Mouse (Mus musculus): ENCODE measurements around the gene Lrrc31. TPM values are rescaled to one million over a fixed set of nuclear protein-coding genes. Genes with fewer than 3 reads are reported as not detected.

The Lrrc31 gene
- total RNA-seq, 2 experiments from 2014 or later: not detected

- no peak for DNase-seq (ENCODE audit: low spot score in 2 of 2)
- intact Hi-C loops (cut with DNase I): loop anchor here (10.0 kb wide), 1 partner anchor 437 kb away; no protein-coding TSS in a partner anchor
These were observed 1.8 kb downstream of the Lrrc31 start for GRCm38 (mm10) chr3:30697891-30698290.

GRCm38 (mm10) chr3:30696346-30696745, 3.3 kb downstream of the Lrrc31 start:
- peak; percentile 24 to 47 for DNase-seq (ENCODE audit: low spot score in 2 of 2)
- intact Hi-C loops (cut with DNase I): loop anchor here (10.0 kb wide), 1 partner anchor 438 kb away; no protein-coding TSS in a partner anchor

- intact Hi-C loops (cut with DNase I): loop anchor here (10.0 kb wide), 1 partner anchor 439 kb away; no protein-coding TSS in a partner anchor
These were observed 4.0 kb downstream of the Lrrc31 start for GRCm38 (mm10) chr3:30695661-30696060.

GRCm38 (mm10) chr3:30690976-30691375, 8.7 kb downstream of the Lrrc31 start:
- intact Hi-C loops (cut with DNase I): loop anchor here (10.0 kb wide), 1 partner anchor 444 kb away; no protein-coding TSS in a partner anchor
- DNase-seq (ENCODE audit: low spot score in 2 of 2): no peak

More at GRCm38 (mm10) chr3:30695661-30696060, 4.0 kb downstream of the Lrrc31 start:
- DNase-seq (ENCODE audit: low spot score in 2 of 2): no peak

- intact Hi-C loops (cut with DNase I): no loop called here
- no peak for DNase-seq (ENCODE audit: low spot score in 2 of 2)
These were observed 12.4 kb downstream of the Lrrc31 start for GRCm38 (mm10) chr3:30687216-30687615.

GRCm38 (mm10) chr3:30683190-30683589, 16.5 kb downstream of the Lrrc31 start:
- intact Hi-C loops (cut with DNase I): no loop called here
- no peak for DNase-seq (ENCODE audit: low spot score in 2 of 2)

- DNase-seq (ENCODE audit: low spot score in 2 of 2): no peak
- intact Hi-C loops (cut with DNase I): no loop called here
These were observed 41.2 kb downstream of the Lrrc31 start for GRCm38 (mm10) chr3:30658486-30658885.

GRCm38 (mm10) chr3:30655937-30656336, 43.7 kb downstream of the Lrrc31 start:
- DNase-seq (ENCODE audit: low spot score in 2 of 2): no peak
- intact Hi-C loops (cut with DNase I): no loop called here

GRCm38 (mm10) chr3:30650062-30650841, 49.4 kb downstream of the Lrrc31 start:
- peak in 1 of 2 experiments; percentile 6 for DNase-seq (ENCODE audit: low spot score in 2 of 2)
- intact Hi-C loops (cut with DNase I): no loop called here

- intact Hi-C loops (cut with DNase I): no loop called here
- DNase-seq (ENCODE audit: low spot score in 2 of 2): no peak
These were observed 51.2 kb downstream of the Lrrc31 start for GRCm38 (mm10) chr3:30648466-30648865.

GRCm38 (mm10) chr3:30647440-30648090, 52.1 kb downstream of the Lrrc31 start, which contains the start of gene Lrrc34:
Gene Lrrc34 (minus strand): TSS chr3:30647869.
- intact Hi-C loops (cut with DNase I): no loop called here

GRCm38 (mm10) chr3:30646761-30647160, 52.9 kb downstream of the Lrrc31 start:
- DNase-seq (ENCODE audit: low spot score in 2 of 2): no peak
- intact Hi-C loops (cut with DNase I): no loop called here

More at GRCm38 (mm10) chr3:30647440-30648090, 52.1 kb downstream of the Lrrc31 start, which contains the start of gene Lrrc34:
- no peak for DNase-seq (ENCODE audit: low spot score in 2 of 2)

- intact Hi-C loops (cut with DNase I): no loop called here
- no peak for DNase-seq (ENCODE audit: low spot score in 2 of 2)
These were observed 55.4 kb downstream of the Lrrc31 start, which contains the start of gene Lrriq4 for GRCm38 (mm10) chr3:30644207-30644606. Gene Lrriq4 (plus strand): TSS chr3:30644507.

- intact Hi-C loops (cut with DNase I): no loop called here
- DNase-seq (ENCODE audit: low spot score in 2 of 2): no peak
These were observed 64.0 kb downstream of the Lrrc31 start for GRCm38 (mm10) chr3:30635629-30636028.

GRCm38 (mm10) chr3:30633681-30634080, 66.0 kb downstream of the Lrrc31 start:
- intact Hi-C loops (cut with DNase I): no loop called here

More at GRCm38 (mm10) chr3:30633681-30634080, 66.0 kb downstream of the Lrrc31 start:
- no peak for DNase-seq (ENCODE audit: low spot score in 2 of 2)

Other genes with a start within 250 kb of the Lrrc31 start
- gene Mecom, start 151.8 kb downstream of the Lrrc31 start, total RNA-seq (2021): 1 to 10 TPM; 2.2 to 5.0 TPM
- gene Actrt3, start 99.9 kb downstream of the Lrrc31 start, total RNA-seq (2021): 1 to 10 TPM in 1 of 2 experiments, under 1 TPM in 1; 0.99 to 1.1 TPM
- gene Mynn, start 97.8 kb downstream of the Lrrc31 start, total RNA-seq (2021): 10 to 100 TPM; 11.1 to 15.3 TPM
- not detected for gene Lrriq4, start 55.3 kb downstream of the Lrrc31 start, total RNA-seq (2021)
- gene Lrrc34, start 52.0 kb downstream of the Lrrc31 start, total RNA-seq (2021): not detected
- gene Samd7, start 46.5 kb upstream of the Lrrc31 start, total RNA-seq (2021): not detected
- 100 to 1,000 TPM; 109 to 113 TPM for gene Sec62, start 93.0 kb upstream of the Lrrc31 start, total RNA-seq (2021)
- under 1 TPM; 0.29 to 0.76 TPM for gene Gpr160, start 156.1 kb upstream of the Lrrc31 start, total RNA-seq (2021)